In the genomic region with DNA sequence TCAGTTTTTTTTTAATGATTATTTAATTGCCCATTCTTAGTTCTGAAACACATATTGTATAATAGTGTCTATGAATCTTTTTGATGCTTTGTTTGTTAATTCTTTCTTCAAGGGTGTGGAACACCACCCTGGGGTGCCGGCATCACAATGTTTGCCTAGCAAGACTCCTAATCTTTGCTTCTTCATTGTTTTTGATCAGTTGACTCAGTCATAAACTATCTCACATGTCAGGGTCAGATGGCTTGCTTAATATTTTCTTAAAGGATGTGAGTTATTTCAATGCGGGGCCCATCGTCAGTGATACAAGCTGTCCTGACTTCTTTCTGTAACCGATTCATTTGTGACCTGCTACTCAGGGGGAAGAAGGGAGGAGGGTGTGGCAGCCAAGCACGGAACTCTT, we compare ENCODE assay signal across 12 mouse cellular contexts. TPM values are rescaled to one million over a fixed set of nuclear protein-coding genes. Genes with fewer than 3 reads are reported as not detected.
DNase-seq lines count a peak whose midpoint lies in the region; ATAC-seq lines count a peak whose summit lies in the region.
"Had no signal": no experiment of that assay in that cellular context is flagged by ENCODE, and none has a peak within 500 bp of the region (broad histone marks: within the 10 kb centered on the region; RNA-seq: fewer than 3 reads in every experiment).

No protein-coding gene starts in this region.

- 46% methylated on average over 5 of the region's 5 CpGs for WGBS in embryonic facial prominence, embryonic 11.5 days
- 44% methylated on average over 5 of the region's 5 CpGs for WGBS in forebrain, embryonic 11.5 days
- WGBS in hindbrain, embryonic 15.5 days: 47% methylated on average over 5 of the region's 5 CpGs
- 48% methylated on average over 5 of the region's 5 CpGs for WGBS in midbrain, embryonic 15.5 days
- WGBS in liver, embryonic 11.5 days: 73% methylated on average over 5 of the region's 5 CpGs

- peaks cover 3% of the 10 kb centered on the region; the same call in 1 of the 2 replicates for H3K4me1 ChIP-seq in embryonic facial prominence, embryonic 11.5 days (ENCODE audit: control insufficient read depth, insufficient read depth, low read length)
- H3K4me1 ChIP-seq in forebrain, embryonic 11.5 days (replicated peaks; ENCODE audit: control insufficient read depth, insufficient read depth, low read length): peaks cover 29% of the 10 kb centered on the region
- peaks cover 45% of the 10 kb centered on the region for H3K4me1 ChIP-seq in hindbrain, embryonic 15.5 days (replicated peaks)
- peaks cover 44% of the 10 kb centered on the region for H3K4me1 ChIP-seq in midbrain, embryonic 15.5 days
- no peaks in the 10 kb centered on the region; the same call in 1 of the 2 replicates for H3K4me1 ChIP-seq in liver, embryonic 11.5 days (replicated peaks; ENCODE audit: control insufficient read depth, insufficient read depth, low read length)

- H3K4me3 ChIP-seq in embryonic facial prominence, embryonic 11.5 days (ENCODE audit: low read depth, low read length): no peak overlapping the region; the same call in 1 of the 2 replicates
- H3K4me3 ChIP-seq in forebrain, embryonic 11.5 days (ENCODE audit: low read depth, low read length): peak overlapping the region; percentile 79; the same call in 1 of the 2 replicates
- H3K4me3 ChIP-seq in hindbrain, embryonic 15.5 days: peak overlapping the region; percentile 68
- H3K4me3 ChIP-seq in midbrain, embryonic 15.5 days: peak overlapping the region; percentile 66; the same call in 1 of the 2 replicates
- no peak overlapping the region for H3K4me3 ChIP-seq in liver, embryonic 11.5 days (ENCODE audit: low read depth, low read length)
- H3K4me3 ChIP-seq: gastrocnemius, adult 2 months had no signal

- H3K27me3 ChIP-seq in embryonic facial prominence, embryonic 11.5 days (ENCODE audit: control insufficient read depth, insufficient read depth, low read length): no peaks in the 10 kb centered on the region
- no peaks in the 10 kb centered on the region for H3K27me3 ChIP-seq in forebrain, embryonic 11.5 days (ENCODE audit: control insufficient read depth, insufficient read depth, low read length)
- H3K27me3 ChIP-seq in hindbrain, embryonic 15.5 days: no peaks in the 10 kb centered on the region
- 0 out of 2 replicates have a peak, but pooled peaks cover 2% of the 10 kb centered on the region for H3K27me3 ChIP-seq in midbrain, embryonic 15.5 days (replicated peaks)
- H3K27me3 ChIP-seq in liver, embryonic 11.5 days (replicated peaks; ENCODE audit: control insufficient read depth, insufficient read depth, low read length): peaks cover 26% of the 10 kb centered on the region
- H3K27me3 ChIP-seq: limb, embryonic 15.5 days had no signal

- H3K36me3 ChIP-seq in embryonic facial prominence, embryonic 11.5 days (replicated peaks; ENCODE audit: control insufficient read depth, insufficient read depth, low read depth, low read length): no peaks in the 10 kb centered on the region
- peaks cover 6% of the 10 kb centered on the region; the same call in 1 of the 2 replicates for H3K36me3 ChIP-seq in forebrain, embryonic 11.5 days (ENCODE audit: control insufficient read depth, insufficient read depth, low read length)
- H3K36me3 ChIP-seq in hindbrain, embryonic 15.5 days: no peaks in the 10 kb centered on the region
- no peaks in the 10 kb centered on the region for H3K36me3 ChIP-seq in midbrain, embryonic 15.5 days (replicated peaks)
- no peaks in the 10 kb centered on the region for H3K36me3 ChIP-seq in liver, embryonic 11.5 days (ENCODE audit: control insufficient read depth, insufficient read depth, low read length)

- no peak overlapping the region for H3K27ac ChIP-seq in embryonic facial prominence, embryonic 11.5 days (replicated peaks; ENCODE audit: low read depth, low read length)
- no peak overlapping the region for H3K27ac ChIP-seq in forebrain, embryonic 11.5 days (ENCODE audit: low read depth, low read length)
- peak overlapping the region; percentile 87; the same call in 1 of the 2 replicates for H3K27ac ChIP-seq in hindbrain, embryonic 15.5 days (replicated peaks)
- no peak overlapping the region for H3K27ac ChIP-seq in midbrain, embryonic 15.5 days
- no peak overlapping the region for H3K27ac ChIP-seq in liver, embryonic 11.5 days (ENCODE audit: low read depth, low read length)
- H3K27ac ChIP-seq: gastrocnemius, adult 2 months; limb, embryonic 15.5 days had no signal

- H3K9ac ChIP-seq in embryonic facial prominence, embryonic 11.5 days (replicated peaks; ENCODE audit: low read length): no peak overlapping the region
- no peak overlapping the region for H3K9ac ChIP-seq in forebrain, embryonic 11.5 days (ENCODE audit: low read length)
- peak overlapping the region; percentile 71 for H3K9ac ChIP-seq in hindbrain, embryonic 15.5 days
- 0 out of 2 replicates have a peak overlapping the region, but pooled peaks have one; percentile 15 for H3K9ac ChIP-seq in midbrain, embryonic 15.5 days
- H3K9ac ChIP-seq in liver, embryonic 11.5 days (ENCODE audit: low read depth, low read length): no peak overlapping the region
- H3K9ac ChIP-seq: limb, embryonic 15.5 days had no signal

- H3K4me2 ChIP-seq in embryonic facial prominence, embryonic 11.5 days (ENCODE audit: low read depth, low read length): 0 out of 2 replicates have a peak overlapping the region, but pooled peaks have one; percentile 7
- peak overlapping the region; percentile 99; the same call in 1 of the 2 replicates for H3K4me2 ChIP-seq in forebrain, embryonic 11.5 days (ENCODE audit: low read depth, low read length, severe bottlenecking)
- H3K4me2 ChIP-seq in hindbrain, embryonic 15.5 days: peak overlapping the region; percentile 92
- peak overlapping the region; percentile 80 for H3K4me2 ChIP-seq in midbrain, embryonic 15.5 days
- no peak overlapping the region for H3K4me2 ChIP-seq in liver, embryonic 11.5 days

- no peaks in the 10 kb centered on the region for H3K9me3 ChIP-seq in embryonic facial prominence, embryonic 11.5 days (replicated peaks; ENCODE audit: control insufficient read depth, low read length)
- no peaks in the 10 kb centered on the region for H3K9me3 ChIP-seq in forebrain, embryonic 11.5 days (ENCODE audit: control insufficient read depth, low read length)
- no peaks in the 10 kb centered on the region for H3K9me3 ChIP-seq in hindbrain, embryonic 15.5 days
- H3K9me3 ChIP-seq in midbrain, embryonic 15.5 days: no peaks in the 10 kb centered on the region
- H3K9me3 ChIP-seq in liver, embryonic 11.5 days (ENCODE audit: control insufficient read depth, low read length): no peaks in the 10 kb centered on the region
- H3K9me3 ChIP-seq: limb, embryonic 15.5 days had no signal

- DNase-seq in embryonic facial prominence, embryonic 11.5 days (ENCODE audit: low spot score): no peak
- no peak for DNase-seq in forebrain, embryonic 11.5 days (ENCODE audit: low spot score)
- DNase-seq in liver, embryonic 11.5 days (ENCODE audit: low spot score): no peak
- DNase-seq in thymus, postnatal 25 days: no peak
- DNase-seq: adrenal gland, postnatal 36 days; cerebellum, adult 11 months; gastrocnemius, adult 2 months had no signal

- no peak for ATAC-seq in embryonic facial prominence, embryonic 11.5 days (replicated peaks; ENCODE audit: insufficient number of reproducible peaks, low FRiP score, low TSS enrichment, low read depth)
- ATAC-seq in forebrain, embryonic 11.5 days (replicated peaks; ENCODE audit: low FRiP score): no peak
- no peak for ATAC-seq in hindbrain, embryonic 15.5 days (ENCODE audit: low FRiP score, low read depth)
- no peak for ATAC-seq in midbrain, embryonic 15.5 days (replicated peaks)
- no peak for ATAC-seq in liver, embryonic 11.5 days (replicated peaks; ENCODE audit: low FRiP score)
- ATAC-seq in cerebellum, adult (ENCODE audit: insufficient number of reproducible peaks, low FRiP score, low TSS enrichment): no peak
- ATAC-seq: intestine, postnatal 0 days had no signal

RNA-seq across cellular contexts. Expression of a gene that starts 4.3 kb away (rescaled TPM):
- 28.8 and 30.4 TPM in 2 replicates for polyA plus RNA-seq in embryonic facial prominence, embryonic 11.5 days (2014; fragmentation: Nextera tagmentation; extraction: Ambion mirVana)
- polyA plus RNA-seq in forebrain, embryonic 11.5 days (2014; fragmentation: Nextera tagmentation; extraction: Ambion mirVana): 38.4 and 42.9 TPM in 2 replicates
- polyA plus RNA-seq in hindbrain, embryonic 15.5 days (2015; fragmentation: Nextera tagmentation; extraction: Ambion mirVana): 37.9 and 49.8 TPM in 2 replicates
- 33.0 and 38.5 TPM in 2 replicates for polyA plus RNA-seq in midbrain, embryonic 15.5 days (2015; fragmentation: Nextera tagmentation; extraction: Ambion mirVana)
- 5.6 and 6.8 TPM in 2 replicates for polyA plus RNA-seq in liver, embryonic 11.5 days (2014; fragmentation: Nextera tagmentation; extraction: Ambion mirVana)

Comparison
In these comparisons a context has a peak if more than half of its experiments do, and no peak if none do; other contexts are left out.
1. H3K4me3 ChIP-seq: peak in forebrain, embryonic 11.5 days (single experiment), hindbrain, embryonic 15.5 days (single experiment) and midbrain, embryonic 15.5 days (single experiment); none in embryonic facial prominence, embryonic 11.5 days (single experiment) and liver, embryonic 11.5 days (single experiment).
2. H3K9ac ChIP-seq: peak in hindbrain, embryonic 15.5 days (single experiment) and midbrain, embryonic 15.5 days (single experiment); none in embryonic facial prominence, embryonic 11.5 days (single experiment), forebrain, embryonic 11.5 days (single experiment) and liver, embryonic 11.5 days (single experiment).